Mouse (Mus musculus) left cerebral cortex, postnatal 25 days (tissue): ENCODE data around the gene N4bp3. TPM values are rescaled to one million over a fixed set of nuclear protein-coding genes. Genes with fewer than 3 reads are reported as not detected.
"Not testable (repeated sequence)": the region's sequence is repeated elsewhere in the genome, so short reads cannot be mapped to it uniquely, and the experiment has no call there.

ENCODE experiments used
- DNase-seq, 2 experiments: peaks; one replicate each; pipeline ENCODE4 v3.0.0; 2022; ENCODE audit warnings: low spot score in 2 of 2, mixed read lengths in 1 of 2
- intact Hi-C: fragments of 180-260 bp; cut with DNase I; formaldehyde crosslinking; loops from one replicate; pipeline ENCODE4 v1.15.1; 2025
- total RNA-seq, 2 experiments: library from RNA; stranded (reverse); gene quantifications; 2 replicates each; pipeline ENCODE4 v1.2.3; 2021

N4bp3 gene
- total RNA-seq, 2 experiments from 2014 or later, result 10.0 to 10.8 TPM

GRCm38 (mm10) chr11:51635127-51635524 lies 15.5 kb downstream of the N4bp3 start:
- intact Hi-C loops, result loop anchor here (1.0 kb wide), 1 partner anchor 16 kb away; the partner anchor contains the start of gene Nhp2
- no peak for DNase-seq

GRCm38 (mm10) chr11:51633721-51634120 lies 16.9 kb downstream of the N4bp3 start:
- no peak for DNase-seq
- intact Hi-C loops, result no loop called here

- DNase-seq, intact Hi-C loops: not testable (repeated sequence)
Measured at GRCm38 (mm10) chr11:51633200-51633599, 17.4 kb downstream of the N4bp3 start.

- DNase-seq, result no peak
- intact Hi-C loops, result no loop called here
Measured at GRCm38 (mm10) chr11:51632130-51632753, 18.4 kb downstream of the N4bp3 start.

- intact Hi-C loops, result no loop called here
- peak; percentile 55 to 89 for DNase-seq
Measured at GRCm38 (mm10) chr11:51629651-51630314, 20.9 kb downstream of the N4bp3 start.

- DNase-seq, result no peak
- intact Hi-C loops, result no loop called here
Measured at GRCm38 (mm10) chr11:51627907-51628306, 22.7 kb downstream of the N4bp3 start.

- intact Hi-C loops, result no loop called here
- peak in 1 of 2 experiments; percentile 72 for DNase-seq
Measured at GRCm38 (mm10) chr11:51627425-51627824, 23.2 kb downstream of the N4bp3 start.

- intact Hi-C loops, result no loop called here
- DNase-seq, result no peak
Measured at GRCm38 (mm10) chr11:51625187-51625820, 25.3 kb downstream of the N4bp3 start.

- intact Hi-C loops, result no loop called here
- peak; percentile 77 to 98 for DNase-seq
Measured at GRCm38 (mm10) chr11:51622971-51623491, 27.6 kb downstream of the N4bp3 start.

- intact Hi-C loops, result no loop called here
- DNase-seq, result no peak
Measured at GRCm38 (mm10) chr11:51621776-51622175, 28.9 kb downstream of the N4bp3 start.

GRCm38 (mm10) chr11:51620084-51620483 lies 30.6 kb downstream of the N4bp3 start:
- intact Hi-C loops, result no loop called here

GRCm38 (mm10) chr11:51619409-51620060 lies 31.1 kb downstream of the N4bp3 start, which contains the start of gene Nhp2:
Gene Nhp2 (plus strand): TSS chr11:51619735.
- intact Hi-C loops, result loop anchor here (1.0 kb wide), 1 partner anchor 16 kb away; the partner anchor contains the start of gene Rmnd5b
- DNase-seq, result peak; percentile 88 to 97

More at GRCm38 (mm10) chr11:51620084-51620483, 30.6 kb downstream of the N4bp3 start:
- no peak for DNase-seq

- no peak for DNase-seq
- intact Hi-C loops, result loop anchor here (1.0 kb wide), 2 partner anchors 16 to 31 kb away; partner anchors contain the start of genes D930048N14Rik, N4bp3 and Rmnd5b
Measured at GRCm38 (mm10) chr11:51618894-51619408, 31.7 kb downstream of the N4bp3 start.

GRCm38 (mm10) chr11:51617693-51618092 lies 32.9 kb downstream of the N4bp3 start:
- intact Hi-C loops, result loop anchor here (1.0 kb wide), 2 partner anchors 33 to 64 kb away; partner anchors contain the start of genes D930048N14Rik and N4bp3
- peak; percentile 71 to 84 for DNase-seq

- DNase-seq, intact Hi-C loops: not testable (repeated sequence)
Measured at GRCm38 (mm10) chr11:51616113-51616512, 34.5 kb downstream of the N4bp3 start.

GRCm38 (mm10) chr11:51615601-51616000 lies 35.0 kb downstream of the N4bp3 start:
- DNase-seq, result peak in 1 of 2 experiments; percentile 42
- intact Hi-C loops, result no loop called here

- intact Hi-C loops, result no loop called here
- DNase-seq, result no peak
Measured at GRCm38 (mm10) chr11:51615129-51615528, 35.5 kb downstream of the N4bp3 start.

- DNase-seq, result no peak
Measured at GRCm38 (mm10) chr11:51614256-51614655, 36.4 kb downstream of the N4bp3 start.

GRCm38 (mm10) chr11:51609940-51610339 lies 40.7 kb downstream of the N4bp3 start:
- DNase-seq, result not testable (repeated sequence)
- intact Hi-C loops, result loop anchor here (5.0 kb wide), 1 partner anchor 607 kb away; no protein-coding TSS in a partner anchor

More at GRCm38 (mm10) chr11:51614256-51614655, 36.4 kb downstream of the N4bp3 start:
- intact Hi-C loops, result no loop called here
